Mouse (Mus musculus): Measurements from ENCODE around the gene Mapk8ip3. TPM values are rescaled to one million over a fixed set of nuclear protein-coding genes. Genes with fewer than 3 reads are reported as not detected.

The Mapk8ip3 gene
- polyA plus RNA-seq, 1 experiment from 2014 or later: 57.5 TPM

GRCm38 (mm10) chr17:24913984-24914383 is 22.8 kb downstream of the Mapk8ip3 start:
- Histone ChIP-seq H3K9me3 (ENCODE audit: control insufficient read depth, low read length) (no peaks in the 10 kb centered on the region), H3K9ac (ENCODE audit: low read length) (no peak overlapping the region), H3K4me2 (ENCODE audit: low read depth) (no peak overlapping the region), H3K36me3 (ENCODE audit: control insufficient read depth, insufficient read depth, low read length) (peaks cover 16% of the 10 kb centered on the region), H3K4me3 (ENCODE audit: low read depth, low read length) (no peak overlapping the region), H3K27me3 (ENCODE audit: control insufficient read depth, insufficient read depth, low read length) (no peaks in the 10 kb centered on the region), H3K4me1 (ENCODE audit: control insufficient read depth, insufficient read depth, low read length) (no peaks in the 10 kb centered on the region), H3K27ac (ENCODE audit: low read depth, low read length) (no peak overlapping the region)
- DNase-seq (ENCODE audit: low spot score) (no peak), ATAC-seq (ENCODE audit: insufficient read depth, low FRiP score, low TSS enrichment) (no peak)

- Histone ChIP-seq H3K36me3 (ENCODE audit: control insufficient read depth, insufficient read depth, low read length) (peaks cover 23% of the 10 kb centered on the region), H3K4me2 (ENCODE audit: low read depth) (no peak overlapping the region), H3K27ac (ENCODE audit: low read depth, low read length) (no peak overlapping the region), H3K27me3 (ENCODE audit: control insufficient read depth, insufficient read depth, low read length) (no peaks in the 10 kb centered on the region), H3K9ac (ENCODE audit: low read length) (no peak overlapping the region), H3K9me3 (ENCODE audit: control insufficient read depth, low read length) (no peaks in the 10 kb centered on the region), H3K4me3 (ENCODE audit: low read depth, low read length) (no peak overlapping the region), H3K4me1 (ENCODE audit: control insufficient read depth, insufficient read depth, low read length) (no peaks in the 10 kb centered on the region)
- ATAC-seq (ENCODE audit: insufficient read depth, low FRiP score, low TSS enrichment): no peak
- 96% methylated on average over 2 of the region's 2 CpGs for WGBS
- no peak for DNase-seq (ENCODE audit: low spot score)
These were observed 29.2 kb downstream of the Mapk8ip3 start for GRCm38 (mm10) chr17:24907591-24907990.

GRCm38 (mm10) chr17:24903767-24904166 is 33.0 kb downstream of the Mapk8ip3 start:
- Histone ChIP-seq H3K4me1 (ENCODE audit: control insufficient read depth, insufficient read depth, low read length) (no peaks in the 10 kb centered on the region), H3K4me2 (ENCODE audit: low read depth) (no peak overlapping the region), H3K27me3 (ENCODE audit: control insufficient read depth, insufficient read depth, low read length) (no peaks in the 10 kb centered on the region), H3K4me3 (ENCODE audit: low read depth, low read length) (no peak overlapping the region), H3K36me3 (ENCODE audit: control insufficient read depth, insufficient read depth, low read length) (peaks cover 41% of the 10 kb centered on the region), H3K9me3 (ENCODE audit: control insufficient read depth, low read length) (no peaks in the 10 kb centered on the region), H3K27ac (ENCODE audit: low read depth, low read length) (no peak overlapping the region), H3K9ac (ENCODE audit: low read length) (no peak overlapping the region)
- ATAC-seq (ENCODE audit: insufficient read depth, low FRiP score, low TSS enrichment) (no peak), DNase-seq (ENCODE audit: low spot score) (no peak)
- WGBS: 93% methylated on average over 9 of the region's 9 CpGs

GRCm38 (mm10) chr17:24902671-24903474 is 33.9 kb downstream of the Mapk8ip3 start:
- H3K27ac ChIP-seq (ENCODE audit: low read depth, low read length): no peak overlapping the region
- no peaks in the 10 kb centered on the region; the same call in 1 of the 2 replicates for H3K4me1 ChIP-seq (ENCODE audit: control insufficient read depth, insufficient read depth, low read length)
- no peaks in the 10 kb centered on the region for H3K9me3 ChIP-seq (ENCODE audit: control insufficient read depth, low read length)
- no peaks in the 10 kb centered on the region for H3K27me3 ChIP-seq (ENCODE audit: control insufficient read depth, insufficient read depth, low read length)
- 73% methylated on average over 9 of the region's 9 CpGs for WGBS
- no peak for DNase-seq (ENCODE audit: low spot score)
- no peak for ATAC-seq (ENCODE audit: insufficient read depth, low FRiP score, low TSS enrichment)
- no peak overlapping the region for H3K9ac ChIP-seq (ENCODE audit: low read length)
- H3K4me2 ChIP-seq (ENCODE audit: low read depth): no peak overlapping the region
- peaks cover 39% of the 10 kb centered on the region for H3K36me3 ChIP-seq (ENCODE audit: control insufficient read depth, insufficient read depth, low read length)
- no peak overlapping the region for H3K4me3 ChIP-seq (ENCODE audit: low read depth, low read length)

GRCm38 (mm10) chr17:24902124-24902523 is 34.7 kb downstream of the Mapk8ip3 start:
- Histone ChIP-seq H3K36me3 (ENCODE audit: control insufficient read depth, insufficient read depth, low read length) (peaks cover 39% of the 10 kb centered on the region), H3K9me3 (ENCODE audit: control insufficient read depth, low read length) (no peaks in the 10 kb centered on the region), H3K9ac (ENCODE audit: low read length) (no peak overlapping the region), H3K27ac (ENCODE audit: low read depth, low read length) (no peak overlapping the region), H3K27me3 (ENCODE audit: control insufficient read depth, insufficient read depth, low read length) (no peaks in the 10 kb centered on the region), H3K4me3 (ENCODE audit: low read depth, low read length) (no peak overlapping the region), H3K4me1 (ENCODE audit: control insufficient read depth, insufficient read depth, low read length) (peaks cover 6% of the 10 kb centered on the region), H3K4me2 (ENCODE audit: low read depth) (no peak overlapping the region)
- whole genome bisulfite sequencing: 92% methylated on average over 5 of the region's 5 CpGs
- no peak for DNase-seq (ENCODE audit: low spot score)
- no peak for ATAC-seq (ENCODE audit: insufficient read depth, low FRiP score, low TSS enrichment)

GRCm38 (mm10) chr17:24900014-24900413 is 36.8 kb downstream of the Mapk8ip3 start:
- Histone ChIP-seq H3K4me2 (ENCODE audit: low read depth) (no peak overlapping the region), H3K36me3 (ENCODE audit: control insufficient read depth, insufficient read depth, low read length) (peaks cover 36% of the 10 kb centered on the region), H3K4me3 (ENCODE audit: low read depth, low read length) (no peak overlapping the region), H3K27ac (ENCODE audit: low read depth, low read length) (no peak overlapping the region), H3K4me1 (ENCODE audit: control insufficient read depth, insufficient read depth, low read length) (peaks cover 17% of the 10 kb centered on the region), H3K9ac (ENCODE audit: low read length) (no peak overlapping the region), H3K27me3 (ENCODE audit: control insufficient read depth, insufficient read depth, low read length) (no peaks in the 10 kb centered on the region), H3K9me3 (ENCODE audit: control insufficient read depth, low read length) (no peaks in the 10 kb centered on the region)
- ATAC-seq (ENCODE audit: insufficient read depth, low FRiP score, low TSS enrichment) (no peak), DNase-seq (ENCODE audit: low spot score) (no peak)
- WGBS: 97% methylated on average over 6 of the region's 6 CpGs

GRCm38 (mm10) chr17:24899153-24899552 is 37.6 kb downstream of the Mapk8ip3 start:
- Histone ChIP-seq H3K27ac (ENCODE audit: low read depth, low read length) (no peak overlapping the region), H3K4me1 (ENCODE audit: control insufficient read depth, insufficient read depth, low read length) (peaks cover 21% of the 10 kb centered on the region), H3K9me3 (ENCODE audit: control insufficient read depth, low read length) (no peaks in the 10 kb centered on the region), H3K27me3 (ENCODE audit: control insufficient read depth, insufficient read depth, low read length) (no peaks in the 10 kb centered on the region), H3K4me3 (ENCODE audit: low read depth, low read length) (no peak overlapping the region), H3K4me2 (ENCODE audit: low read depth) (no peak overlapping the region), H3K36me3 (ENCODE audit: control insufficient read depth, insufficient read depth, low read length) (peaks cover 36% of the 10 kb centered on the region), H3K9ac (ENCODE audit: low read length) (no peak overlapping the region)
- no peak for DNase-seq (ENCODE audit: low spot score)
- ATAC-seq (ENCODE audit: insufficient read depth, low FRiP score, low TSS enrichment): no peak
- 89% methylated on average over 5 of the region's 5 CpGs for WGBS

- 85% methylated on average over 4 of the region's 4 CpGs for WGBS
- ATAC-seq (ENCODE audit: insufficient read depth, low FRiP score, low TSS enrichment) (no peak), DNase-seq (ENCODE audit: low spot score) (no peak)
- H3K27ac ChIP-seq (ENCODE audit: low read depth, low read length): no peak overlapping the region
- H3K4me3 ChIP-seq (ENCODE audit: low read depth, low read length): no peak overlapping the region
- no peak overlapping the region for H3K4me2 ChIP-seq (ENCODE audit: low read depth)
- H3K9me3 ChIP-seq (ENCODE audit: control insufficient read depth, low read length): no peaks in the 10 kb centered on the region
- no peak overlapping the region for H3K9ac ChIP-seq (ENCODE audit: low read length)
- H3K27me3 ChIP-seq (ENCODE audit: control insufficient read depth, insufficient read depth, low read length): no peaks in the 10 kb centered on the region
- H3K4me1 ChIP-seq (ENCODE audit: control insufficient read depth, insufficient read depth, low read length): peaks cover 24% of the 10 kb centered on the region
- H3K36me3 ChIP-seq (ENCODE audit: control insufficient read depth, insufficient read depth, low read length): peaks cover 36% of the 10 kb centered on the region
These were observed 38.5 kb downstream of the Mapk8ip3 start for GRCm38 (mm10) chr17:24898041-24898854.

Measured in neural tube, embryonic 11.5 days (tissue).